Mouse (Mus musculus) spleen, adult 2 months (tissue): ENCODE measurements around the gene 0610030E20Rik. TPM values are rescaled to one million over a fixed set of nuclear protein-coding genes. Genes with fewer than 3 reads are reported as not detected.
A peak's percentile ranks its signal among the peaks of the same experiment; 100 is the strongest.

Source experiments
- DNase-seq, 2 experiments: peaks; one replicate each; pipeline versions ENCODE4 v3.0.0 to v3.0.0-alpha.2; 2012 to 2021; ENCODE audit warnings: low spot score in 2 of 2, low read depth in 1 of 2
- H3K27ac ChIP-seq: fragments of 200-500 bp; 2 replicates; pipeline ENCODE4 v1.5.1; 2012; ENCODE audit warnings: low read length, inconsistent platforms; ENCODE audit not compliant: insufficient read depth
- H3K27me3 ChIP-seq: fragments of 200-500 bp; 2 replicates; pipeline ENCODE4 v1.6.1; 2012; ENCODE audit warnings: mild to moderate bottlenecking, moderate library complexity, low read length, inconsistent platforms; ENCODE audit not compliant: control insufficient read depth, insufficient read depth
- H3K36me3 ChIP-seq: fragments of 200-500 bp; 2 replicates; pipeline ENCODE4 v1.6.1; 2012; ENCODE audit warnings: mild to moderate bottlenecking, low read length, inconsistent platforms; ENCODE audit not compliant: control insufficient read depth, insufficient read depth
- H3K4me1 ChIP-seq: fragments of 200-500 bp; 2 replicates; pipeline ENCODE4 v1.6.1; 2011; ENCODE audit warnings: inconsistent platforms; ENCODE audit not compliant: control insufficient read depth, insufficient read depth, insufficient read length
- H3K4me3 ChIP-seq: fragments of 200-500 bp; 2 replicates; pipeline ENCODE4 v1.5.1; 2011; ENCODE audit warnings: mild to moderate bottlenecking, inconsistent platforms; ENCODE audit not compliant: insufficient read depth, insufficient read length; ENCODE audit errors: extremely low read depth
- CTCF ChIP-seq: fragments of 200-500 bp; IDR thresholded peaks from 2 replicates; pipeline ENCODE4 v1.5.1; 2011; ENCODE audit warnings: mild to moderate bottlenecking, inconsistent platforms; ENCODE audit not compliant: insufficient read depth, insufficient read length, insufficient replicate concordance; ENCODE audit errors: extremely low read depth
- POLR2A ChIP-seq: fragments of 200-500 bp; IDR thresholded peaks from 2 replicates; pipeline ENCODE4 v1.6.1; 2011; ENCODE audit warnings: low read depth, low read length, inconsistent platforms
- WGBS: fragments of 180-500 bp; shearing (Covaris S2); methylation state at CpG from one replicate; pipeline ENCODE4 v1.1.7; 2018; 5-methylcytosine and 5-hydroxymethylcytosine counted together
- polyA plus RNA-seq: library from polyadenylated mRNA; depleted of rRNA; stranded (reverse); fragments of >200 nt; gene quantifications from 2 replicates; pipeline ENCODE4 v1.2.3, GENCODE M21; 2012

0610030E20Rik gene
- polyA plus RNA-seq, 1 experiment, result 19.9 TPM

DNA sequence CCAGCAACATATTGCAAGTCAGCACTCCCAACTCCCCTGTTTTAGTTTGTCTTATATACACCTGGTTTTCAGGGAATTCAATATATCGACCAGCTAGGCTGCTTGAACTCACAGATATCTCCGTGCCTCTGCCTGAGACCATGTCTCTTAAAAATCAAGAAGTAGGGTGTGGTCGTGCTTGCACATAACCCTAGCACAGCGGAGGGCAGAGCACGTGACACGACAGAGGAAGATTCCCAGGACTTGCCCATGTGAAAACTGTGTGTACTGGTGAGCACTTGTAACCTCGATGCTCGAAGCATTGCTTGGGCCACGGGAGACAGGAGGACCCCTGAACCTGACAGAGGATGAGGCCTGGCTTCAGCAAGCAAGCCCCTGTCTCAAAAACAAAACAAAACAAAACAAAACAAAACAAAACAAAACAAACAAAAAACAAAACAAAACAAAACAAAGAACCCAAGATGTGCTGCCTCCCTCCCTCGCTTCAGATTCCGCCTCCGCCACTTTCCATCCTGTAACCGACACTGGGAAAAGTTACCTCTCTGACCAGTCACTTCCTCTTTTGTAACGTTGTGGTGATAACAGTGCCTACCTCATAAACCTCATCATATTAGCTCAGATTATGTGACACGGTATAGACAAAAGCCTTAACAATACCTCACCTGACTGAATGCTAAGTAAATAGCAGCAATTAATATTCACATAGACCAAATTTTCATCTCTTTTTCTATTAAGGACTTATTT, 27.9 kb downstream of the 0610030E20Rik start:
- Histone ChIP-seq H3K27ac (0 out of 2 replicates have a peak overlapping the region, but pooled peaks have one; percentile 58), H3K4me1 (peaks cover 8% of the 10 kb centered on the region), H3K4me3 (no peak overlapping the region), H3K36me3 (no peaks in the 10 kb centered on the region), H3K27me3 (no peaks in the 10 kb centered on the region)
- TF ChIP-seq POLR2A, result no peak
- no peak for TF ChIP-seq CTCF
- WGBS, result 21% methylated on average over 15 of the region's 15 CpGs
- DNase-seq, result peak; percentile 33 to 49

DNA sequence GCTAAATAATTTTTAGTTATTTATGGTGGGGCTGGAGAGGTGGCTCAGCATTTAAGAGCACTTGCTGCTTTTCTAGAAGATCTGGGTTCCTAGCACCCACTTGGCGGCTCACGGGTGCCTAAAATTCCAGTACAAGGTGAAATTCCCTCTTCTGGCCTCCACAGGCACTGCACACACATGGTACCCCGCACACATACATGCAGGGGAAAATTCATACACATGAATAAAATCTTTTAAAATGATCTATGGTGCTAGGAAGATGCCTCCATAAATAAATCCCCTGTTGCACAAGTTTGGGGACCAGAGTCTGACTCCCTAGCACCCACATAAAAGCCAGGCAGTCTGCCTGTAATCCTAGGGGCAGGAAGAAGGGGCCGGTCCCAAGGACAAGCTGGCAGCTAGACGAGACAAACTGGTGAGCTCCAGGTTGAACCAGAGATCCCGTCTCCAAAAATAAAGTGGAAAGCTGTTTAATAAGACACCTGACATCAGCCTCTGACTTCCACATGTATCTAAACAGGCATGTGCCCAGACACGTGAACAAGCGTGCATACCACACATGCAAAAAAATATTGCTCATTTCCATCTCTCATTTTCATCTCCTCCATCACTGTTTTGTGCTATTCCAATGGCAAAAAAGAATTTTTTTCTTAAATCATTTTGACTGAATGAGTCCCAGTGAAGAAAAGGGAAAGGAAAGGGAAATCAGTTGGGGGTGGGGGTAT, 31.6 kb downstream of the 0610030E20Rik start:
- Histone ChIP-seq H3K27me3 (no peaks in the 10 kb centered on the region), H3K36me3 (no peaks in the 10 kb centered on the region), H3K4me1 (peaks cover 8% of the 10 kb centered on the region), H3K4me3 (no peak overlapping the region), H3K27ac (no peak overlapping the region)
- TF ChIP-seq CTCF, result no peak
- DNase-seq, result no peak
- 72% methylated on average over 8 of the region's 8 CpGs for WGBS

DNA sequence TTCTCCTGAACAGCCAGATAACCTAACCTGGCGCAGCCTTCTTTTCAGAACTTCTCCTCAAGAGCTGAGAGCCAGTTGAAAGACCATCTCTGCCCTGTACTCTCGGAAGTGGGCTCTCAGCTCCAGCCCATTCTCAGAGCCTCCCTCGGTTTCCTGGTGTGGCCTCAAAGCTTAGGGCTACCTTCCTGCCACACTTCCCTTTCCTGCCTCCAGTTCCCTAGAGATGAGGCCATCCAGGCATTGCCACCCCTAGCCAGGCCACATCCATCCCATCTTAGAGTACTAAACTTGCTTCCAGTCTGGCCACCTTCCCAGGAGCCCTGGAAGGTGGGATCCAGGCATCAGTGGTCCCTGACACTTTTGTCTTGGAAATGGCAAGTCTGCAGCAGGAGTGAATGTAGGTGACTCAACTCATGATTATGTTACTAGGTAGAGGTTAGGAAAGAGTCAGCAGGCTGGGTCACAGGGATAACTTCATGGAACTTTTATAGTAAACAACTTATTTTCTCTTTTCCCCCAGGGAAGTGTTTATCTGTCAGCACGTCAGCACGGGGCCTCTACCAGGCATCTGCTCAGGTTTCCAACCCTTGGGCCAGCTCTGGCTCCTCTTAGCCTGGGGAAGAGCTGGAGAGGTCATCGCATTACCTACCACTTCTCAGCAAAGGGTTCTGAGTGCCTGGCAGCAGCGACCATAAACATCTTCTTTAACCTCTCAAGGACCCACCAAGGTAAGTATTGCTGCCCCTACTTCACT, 32.4 kb downstream of the 0610030E20Rik start:
- 30% methylated on average over 7 of the region's 7 CpGs for WGBS
- Histone ChIP-seq H3K36me3 (no peaks in the 10 kb centered on the region), H3K4me3 (peak overlapping the region; percentile 80), H3K27me3 (no peaks in the 10 kb centered on the region), H3K4me1 (peaks cover 8% of the 10 kb centered on the region), H3K27ac (peak overlapping the region; percentile 86)
- DNase-seq, result no peak
- TF ChIP-seq CTCF (no peak), POLR2A (no peak)

DNA sequence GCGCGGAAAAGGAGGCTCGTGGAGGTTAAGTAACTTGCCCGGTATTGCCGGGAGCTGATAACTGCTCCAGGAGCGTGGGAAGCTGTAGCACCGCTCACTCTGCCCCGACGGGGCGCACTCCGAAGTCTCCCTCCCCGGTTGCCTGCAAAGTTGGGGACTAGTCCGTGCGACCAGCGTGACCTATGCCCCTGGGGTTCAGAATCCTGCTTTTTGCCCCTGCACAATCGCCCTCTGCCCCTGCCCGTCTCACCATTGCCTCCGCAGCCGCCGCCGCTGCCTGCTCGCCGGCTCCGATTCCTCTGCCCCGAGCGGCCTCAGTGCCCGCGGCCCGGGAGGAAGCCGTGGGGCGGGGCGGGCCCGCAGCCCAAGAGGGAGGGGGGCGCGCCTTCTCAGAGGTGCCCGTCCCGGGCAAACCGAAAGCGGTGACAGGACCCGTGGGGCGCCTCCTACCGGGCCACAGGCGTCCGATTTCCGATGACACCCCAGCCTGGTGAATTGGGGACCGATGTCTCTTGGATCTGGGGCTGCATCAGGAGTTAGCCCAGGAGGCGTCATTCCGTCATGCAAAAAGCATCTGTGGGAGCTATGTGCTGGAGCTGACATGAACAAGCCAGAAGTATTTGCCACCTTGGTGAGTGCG, 33.1 kb downstream of the 0610030E20Rik start, which contains the start of gene Vamp5:
Gene Vamp5 (minus strand): TSS at position 338 of the 640 bp plus-strand sequence.
- TF ChIP-seq POLR2A (no peak; the same call in 1 of the 2 replicates), CTCF (peak; percentile 48; the same call in 1 of the 2 replicates)
- peak within 1 kb of the TSS; percentile 80 for H3K4me3 ChIP-seq
- DNase-seq, result peak; percentile 72 to 92
- peaks cover 4% of the 10 kb centered on the region for H3K36me3 ChIP-seq
- peaks cover 3% of the 10 kb centered on the region for H3K4me1 ChIP-seq
- peak within 1 kb of the TSS; percentile 86 for H3K27ac ChIP-seq
- H3K27me3 ChIP-seq, result no peaks in the 10 kb centered on the region
- WGBS, result 1% methylated on average over 48 of the region's 49 CpGs

DNA sequence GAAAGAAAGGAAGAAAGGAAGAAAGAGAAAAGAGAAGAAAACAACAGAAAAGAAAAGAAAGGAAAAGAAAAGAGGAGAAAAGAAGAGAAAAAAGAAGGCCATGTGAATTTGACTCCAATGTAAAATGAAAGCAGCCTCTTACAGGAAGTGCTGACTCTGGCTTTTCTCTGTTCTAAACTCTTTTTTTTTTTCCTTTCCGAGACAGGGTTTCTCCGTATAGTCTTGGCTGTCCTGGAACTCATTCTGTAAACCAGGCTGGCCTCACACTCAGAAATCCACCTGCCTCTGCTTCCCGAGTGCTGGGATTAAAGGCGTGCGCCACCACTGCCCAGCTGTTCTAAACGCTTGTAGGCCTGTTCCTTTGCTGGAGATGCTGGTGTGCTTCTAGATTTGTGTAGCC, 35.4 kb downstream of the 0610030E20Rik start:
- TF ChIP-seq POLR2A, result no peak
- TF ChIP-seq CTCF, result no peak
- Histone ChIP-seq H3K4me3 (no peak overlapping the region), H3K27ac (peak overlapping the region; percentile 30; the same call in 1 of the 2 replicates), H3K4me1 (no peaks in the 10 kb centered on the region; the same call in 1 of the 2 replicates), H3K36me3 (peaks cover 6% of the 10 kb centered on the region), H3K27me3 (no peaks in the 10 kb centered on the region)
- 60% methylated on average over 6 of the region's 6 CpGs for WGBS
- DNase-seq, result no peak

DNA sequence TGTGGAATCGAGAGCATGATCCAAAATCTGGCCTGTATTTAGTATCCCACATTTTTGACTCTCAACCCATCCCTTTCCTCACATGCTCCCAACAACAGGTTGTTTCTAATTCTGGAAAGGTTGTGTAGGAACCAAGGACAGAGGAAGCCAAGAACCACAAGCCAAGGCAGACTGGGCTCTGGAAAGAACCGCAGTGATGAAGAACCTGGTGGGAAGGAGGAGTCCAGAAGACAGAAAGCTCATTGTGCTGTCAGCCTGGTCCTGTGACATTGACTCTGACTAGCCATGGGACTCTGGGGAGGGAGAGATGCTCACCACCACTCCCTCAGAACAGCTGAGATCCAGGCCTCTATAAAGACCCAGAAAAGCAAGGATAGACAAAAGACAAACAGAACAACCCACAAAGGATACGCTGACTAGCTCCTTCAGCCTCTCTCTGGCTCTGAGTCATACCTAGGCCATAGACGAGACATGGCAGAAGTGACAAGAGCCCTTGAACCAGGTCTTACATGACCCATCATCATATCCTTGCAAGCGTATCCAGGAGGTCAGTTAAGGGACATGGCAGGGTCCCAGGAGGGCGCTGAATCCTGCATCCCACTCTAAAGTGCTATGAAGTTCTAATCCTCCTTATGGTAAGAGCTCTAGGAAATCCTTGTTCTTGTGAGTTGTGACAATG, 36.2 kb downstream of the 0610030E20Rik start:
- Histone ChIP-seq H3K4me1 (peaks cover 6% of the 10 kb centered on the region; the same call in 1 of the 2 replicates), H3K27ac (0 out of 2 replicates have a peak overlapping the region, but pooled peaks have one; percentile 30), H3K36me3 (peaks cover 10% of the 10 kb centered on the region), H3K4me3 (no peak overlapping the region), H3K27me3 (no peaks in the 10 kb centered on the region)
- 86% methylated on average over 6 of the region's 6 CpGs for WGBS
- TF ChIP-seq CTCF (no peak), POLR2A (no peak)
- DNase-seq, result no peak
